Mouse (Mus musculus) kidney, embryonic 14.5 days (tissue): ENCODE data around the gene Ptprd. TPM values are rescaled to one million over a fixed set of nuclear protein-coding genes. Genes with fewer than 3 reads are reported as not detected.

Source experiments
- ATAC-seq: fragments of 200-750 bp; cut with Nextera tagmentation; 2 replicates; pipeline ENCODE4 v1.8.0; 2017; ENCODE audit warnings: moderate number of reproducible peaks, mild to moderate bottlenecking, moderate TSS enrichment, moderate library complexity; ENCODE audit not compliant: low FRiP score, low TSS enrichment
- H3K27ac ChIP-seq: fragments of 300-500 bp; sonication (generic); 2 replicates; pipeline ENCODE4 v1.5.1; 2014; ENCODE audit warnings: low read depth, mild to moderate bottlenecking, low read length, moderate library complexity, mixed read lengths
- H3K27me3 ChIP-seq: fragments of 300-500 bp; sonication (generic); 2 replicates; pipeline ENCODE4 v1.6.1; 2014; ENCODE audit warnings: mild to moderate bottlenecking, low read length; ENCODE audit not compliant: control insufficient read depth, insufficient read depth
- H3K36me3 ChIP-seq: fragments of 300-500 bp; sonication (generic); 2 replicates; pipeline ENCODE4 v1.6.1; 2014; ENCODE audit warnings: low read length, mixed read lengths; ENCODE audit not compliant: control insufficient read depth, insufficient read depth
- H3K4me1 ChIP-seq: fragments of 300-500 bp; sonication (generic); 2 replicates; pipeline ENCODE4 v1.6.1; 2014; ENCODE audit warnings: low read length, mixed read lengths; ENCODE audit not compliant: control insufficient read depth, insufficient read depth
- H3K4me2 ChIP-seq: fragments of 300-500 bp; sonication (generic); replicated peaks from 2 replicates; pipeline ENCODE4 v1.6.1; 2014; ENCODE audit warnings: low read depth, mild to moderate bottlenecking, low read length
- H3K4me3 ChIP-seq: fragments of 300-500 bp; sonication (generic); 2 replicates; pipeline ENCODE4 v1.5.1; 2014; ENCODE audit warnings: mild to moderate bottlenecking, low read length
- H3K9ac ChIP-seq: fragments of 300-500 bp; sonication (generic); 2 replicates; pipeline ENCODE4 v1.6.1; 2014; ENCODE audit warnings: low read depth, mild to moderate bottlenecking, low read length, moderate library complexity
- H3K9me3 ChIP-seq: fragments of 300-500 bp; sonication (generic); 2 replicates; pipeline ENCODE4 v1.6.1; 2016; ENCODE audit warnings: low read length; ENCODE audit not compliant: control insufficient read depth
- WGBS: fragments of 180-500 bp; shearing (Covaris S2); extraction: QIAGEN DNeasy Blood & Tissue Kit; methylation state at CpG from one replicate; pipeline ENCODE4 v1.1.7; 2014; 5-methylcytosine and 5-hydroxymethylcytosine counted together
- polyA plus RNA-seq: library from polyadenylated mRNA; unstranded; fragments of >200 nt; fragmentation: Nextera tagmentation; extraction: Ambion mirVana; gene quantifications from 2 replicates; pipeline ENCODE4 v1.2.1, GENCODE M21; 2014

Gene Ptprd
- polyA plus RNA-seq, 1 experiment from 2014 or later: 34.8 TPM

GRCm38 (mm10) chr4:76259636-76260035 is 1952.1 kb downstream of the Ptprd start:
- Histone ChIP-seq H3K27me3 (no peaks in the 10 kb centered on the region), H3K9me3 (no peaks in the 10 kb centered on the region), H3K4me1 (peaks cover 9% of the 10 kb centered on the region; the same call in 1 of the 2 replicates), H3K27ac (no peak overlapping the region), H3K4me2 (no peak overlapping the region), H3K36me3 (no peaks in the 10 kb centered on the region), H3K4me3 (no peak overlapping the region), H3K9ac (no peak overlapping the region)
- peak; percentile 81; the same call in 1 of the 2 replicates for ATAC-seq
- WGBS: 39% methylated on average over 2 of the region's 2 CpGs

- no peak for ATAC-seq
- Histone ChIP-seq H3K9me3 (no peaks in the 10 kb centered on the region), H3K4me2 (no peak overlapping the region), H3K36me3 (no peaks in the 10 kb centered on the region; the same call in 1 of the 2 replicates), H3K4me1 (0 out of 2 replicates have a peak, but pooled peaks cover 8% of the 10 kb centered on the region), H3K27me3 (no peaks in the 10 kb centered on the region), H3K4me3 (no peak overlapping the region), H3K27ac (no peak overlapping the region), H3K9ac (no peak overlapping the region)
- 75% methylated on average over 6 of the region's 6 CpGs for WGBS
Measured at GRCm38 (mm10) chr4:76244371-76244770, 1967.4 kb downstream of the Ptprd start.

- Histone ChIP-seq H3K4me2 (no peak overlapping the region), H3K36me3 (no peaks in the 10 kb centered on the region; the same call in 1 of the 2 replicates), H3K9ac (no peak overlapping the region), H3K9me3 (no peaks in the 10 kb centered on the region), H3K27ac (no peak overlapping the region), H3K27me3 (no peaks in the 10 kb centered on the region), H3K4me1 (0 out of 2 replicates have a peak, but pooled peaks cover 5% of the 10 kb centered on the region), H3K4me3 (no peak overlapping the region)
- ATAC-seq: no peak
Measured at GRCm38 (mm10) chr4:76241542-76241941, 1970.2 kb downstream of the Ptprd start.

GRCm38 (mm10) chr4:76241140-76241539 is 1970.6 kb downstream of the Ptprd start:
- WGBS: 47% methylated on average over 3 of the region's 3 CpGs
- H3K27ac ChIP-seq: no peak overlapping the region
- no peaks in the 10 kb centered on the region for H3K27me3 ChIP-seq
- H3K36me3 ChIP-seq: no peaks in the 10 kb centered on the region; the same call in 1 of the 2 replicates
- H3K4me3 ChIP-seq: no peak overlapping the region
- no peak overlapping the region for H3K4me2 ChIP-seq
- no peaks in the 10 kb centered on the region for H3K9me3 ChIP-seq
- H3K4me1 ChIP-seq: 0 out of 2 replicates have a peak, but pooled peaks cover 5% of the 10 kb centered on the region
- no peak overlapping the region for H3K9ac ChIP-seq
- ATAC-seq: no peak

DNA sequence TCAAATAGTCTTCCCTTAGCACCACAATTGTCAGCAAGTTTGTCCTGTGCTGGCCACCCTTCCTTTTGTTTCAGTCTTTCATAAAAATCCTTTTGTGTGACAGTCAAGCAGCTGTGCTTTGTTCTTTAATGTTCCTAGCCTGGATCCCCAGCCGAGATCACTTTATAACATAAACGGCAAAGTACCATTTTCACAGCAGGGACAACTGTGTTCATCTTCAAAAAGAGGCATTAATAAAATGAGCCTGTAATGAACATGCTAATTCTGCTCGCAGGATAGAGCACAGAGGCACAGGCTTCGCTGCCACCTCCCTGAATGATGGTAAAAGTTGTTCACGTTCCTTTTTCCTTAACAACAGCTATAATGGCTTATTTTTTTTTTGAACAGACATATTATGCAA is 1972.7 kb downstream of the Ptprd start:
- H3K9ac ChIP-seq: no peak overlapping the region
- ATAC-seq: no peak
- H3K36me3 ChIP-seq: no peaks in the 10 kb centered on the region; the same call in 1 of the 2 replicates
- H3K27me3 ChIP-seq: no peaks in the 10 kb centered on the region
- no peak overlapping the region for H3K4me2 ChIP-seq
- H3K4me3 ChIP-seq: no peak overlapping the region
- H3K27ac ChIP-seq: no peak overlapping the region
- no peaks in the 10 kb centered on the region for H3K9me3 ChIP-seq
- H3K4me1 ChIP-seq: 0 out of 2 replicates have a peak, but pooled peaks cover under 1% of the 10 kb centered on the region
- WGBS: 58% methylated on average over 5 of the region's 5 CpGs

GRCm38 (mm10) chr4:76238577-76238976 is 1973.2 kb downstream of the Ptprd start:
- no peaks in the 10 kb centered on the region for H3K4me1 ChIP-seq
- no peak for ATAC-seq
- H3K4me3 ChIP-seq: no peak overlapping the region
- H3K36me3 ChIP-seq: no peaks in the 10 kb centered on the region; the same call in 1 of the 2 replicates
- no peak overlapping the region for H3K27ac ChIP-seq
- WGBS: 81% methylated on average over 5 of the region's 5 CpGs
- no peaks in the 10 kb centered on the region for H3K9me3 ChIP-seq
- H3K27me3 ChIP-seq: no peaks in the 10 kb centered on the region
- H3K9ac ChIP-seq: no peak overlapping the region
- no peak overlapping the region for H3K4me2 ChIP-seq

- H3K4me1 ChIP-seq: no peaks in the 10 kb centered on the region
- H3K9me3 ChIP-seq: no peaks in the 10 kb centered on the region
- H3K27ac ChIP-seq: no peak overlapping the region
- no peak overlapping the region for H3K9ac ChIP-seq
- WGBS: 96% methylated on average over 1 of the region's 1 CpGs
- no peak for ATAC-seq
- H3K4me3 ChIP-seq: no peak overlapping the region
- no peak overlapping the region for H3K4me2 ChIP-seq
- H3K27me3 ChIP-seq: no peaks in the 10 kb centered on the region
- no peaks in the 10 kb centered on the region for H3K36me3 ChIP-seq
Measured at GRCm38 (mm10) chr4:76237827-76238226, 1973.9 kb downstream of the Ptprd start.

- H3K27me3 ChIP-seq: no peaks in the 10 kb centered on the region
- H3K36me3 ChIP-seq: no peaks in the 10 kb centered on the region
- no peak overlapping the region for H3K9ac ChIP-seq
- no peaks in the 10 kb centered on the region for H3K4me1 ChIP-seq
- ATAC-seq: no peak
- H3K9me3 ChIP-seq: no peaks in the 10 kb centered on the region
- H3K4me3 ChIP-seq: no peak overlapping the region
- H3K27ac ChIP-seq: no peak overlapping the region
- 87% methylated on average over 3 of the region's 3 CpGs for WGBS
- H3K4me2 ChIP-seq: no peak overlapping the region
Measured at GRCm38 (mm10) chr4:76223720-76224119, 1988.0 kb downstream of the Ptprd start.

DNA sequence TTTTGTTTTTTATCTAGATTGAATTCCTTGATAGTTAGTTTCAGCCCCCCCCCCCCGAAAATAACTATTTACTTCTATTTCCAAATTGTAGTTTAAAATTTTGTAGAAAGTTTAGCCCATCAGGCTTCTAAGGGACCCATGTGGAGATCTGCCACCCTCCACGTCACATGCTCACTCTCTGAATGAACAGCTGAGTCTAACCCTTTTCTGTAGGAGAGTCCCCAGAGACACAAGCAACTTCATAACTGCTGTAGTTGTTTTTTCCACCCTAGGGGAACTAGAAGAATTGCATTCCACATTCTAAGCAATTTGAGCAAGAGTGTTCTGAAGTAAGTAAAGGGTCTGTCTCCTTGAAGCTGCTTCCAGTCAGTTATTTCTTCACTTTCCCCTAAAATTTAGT is 1989.2 kb downstream of the Ptprd start:
- H3K27ac ChIP-seq: no peak overlapping the region
- no peak overlapping the region for H3K4me3 ChIP-seq
- no peaks in the 10 kb centered on the region for H3K4me1 ChIP-seq
- no peak for ATAC-seq
- no peaks in the 10 kb centered on the region for H3K36me3 ChIP-seq
- no peaks in the 10 kb centered on the region for H3K9me3 ChIP-seq
- no peak overlapping the region for H3K9ac ChIP-seq
- 82% methylated on average over 2 of the region's 2 CpGs for WGBS
- H3K27me3 ChIP-seq: no peaks in the 10 kb centered on the region
- no peak overlapping the region for H3K4me2 ChIP-seq
